Mouse (Mus musculus): Measurements from ENCODE around the gene Il1rapl2. TPM values are rescaled to one million over a fixed set of nuclear protein-coding genes. Genes with fewer than 3 reads are reported as not detected.

The Il1rapl2 gene
- 5.9 and 6.0 TPM in 2 replicates for polyA plus RNA-seq (2015; fragmentation: Nextera tagmentation; extraction: Ambion mirVana)

GRCm38 (mm10) chrX:137570321-137571195, at the start of gene Il1rapl2:
Gene Il1rapl2, plus strand, starts transcription at chrX:137570608.
- H3K4me1 ChIP-seq (ENCODE audit: control insufficient read depth, insufficient read depth, low read depth, low read length) = 0 out of 2 replicates have a peak, but pooled peaks cover 2% of the 10 kb centered on the region
- peak within 1 kb of the TSS; percentile 50 for H3K4me3 ChIP-seq (ENCODE audit: low read length)
- H3K36me3 ChIP-seq (ENCODE audit: control insufficient read depth, insufficient read depth, low read length) = no peaks in the 10 kb centered on the region
- 28% methylated on average over 30 of the region's 47 CpGs for WGBS
- no peak within 1 kb of the TSS for H3K27ac ChIP-seq (ENCODE audit: low read depth, low read length)
- peak; percentile 89 for ATAC-seq
- H3K27me3 ChIP-seq (replicated peaks; ENCODE audit: control insufficient read depth, insufficient read depth, low read length) = peaks cover 9% of the 10 kb centered on the region
- H3K9me3 ChIP-seq (ENCODE audit: control insufficient read depth, low read length) = no peaks in the 10 kb centered on the region
- H3K4me2 ChIP-seq (ENCODE audit: low read length) = peak within 1 kb of the TSS; percentile 80
- peak within 1 kb of the TSS; percentile 56 for H3K9ac ChIP-seq (ENCODE audit: low read depth, low read length)

- Histone ChIP-seq H3K27me3 (replicated peaks; ENCODE audit: control insufficient read depth, insufficient read depth, low read length) (no peaks in the 10 kb centered on the region), H3K4me3 (ENCODE audit: low read length) (no peak overlapping the region), H3K36me3 (ENCODE audit: control insufficient read depth, insufficient read depth, low read length) (no peaks in the 10 kb centered on the region), H3K4me2 (ENCODE audit: low read length) (no peak overlapping the region), H3K27ac (ENCODE audit: low read depth, low read length) (no peak overlapping the region), H3K9ac (ENCODE audit: low read depth, low read length) (no peak overlapping the region), H3K9me3 (ENCODE audit: control insufficient read depth, low read length) (no peaks in the 10 kb centered on the region), H3K4me1 (ENCODE audit: control insufficient read depth, insufficient read depth, low read depth, low read length) (no peaks in the 10 kb centered on the region)
- 76% methylated on average over 2 of the region's 2 CpGs for WGBS
- no peak for ATAC-seq
These were observed 22.1 kb upstream of the Il1rapl2 start for GRCm38 (mm10) chrX:137548348-137548747.

GRCm38 (mm10) chrX:137569472-137570188, 778 bp upstream of the Il1rapl2 start:
- H3K4me3 ChIP-seq (ENCODE audit: low read length) = peak overlapping the region; percentile 50
- no peak overlapping the region for H3K9ac ChIP-seq (ENCODE audit: low read depth, low read length)
- no peak overlapping the region for H3K27ac ChIP-seq (ENCODE audit: low read depth, low read length)
- ATAC-seq = peak; percentile 34; the same call in 1 of the 2 replicates
- H3K9me3 ChIP-seq (ENCODE audit: control insufficient read depth, low read length) = no peaks in the 10 kb centered on the region
- 21% methylated on average over 21 of the region's 21 CpGs for WGBS
- no peaks in the 10 kb centered on the region for H3K36me3 ChIP-seq (ENCODE audit: control insufficient read depth, insufficient read depth, low read length)
- H3K4me1 ChIP-seq (ENCODE audit: control insufficient read depth, insufficient read depth, low read depth, low read length) = 0 out of 2 replicates have a peak, but pooled peaks cover 2% of the 10 kb centered on the region
- H3K27me3 ChIP-seq (replicated peaks; ENCODE audit: control insufficient read depth, insufficient read depth, low read length) = peaks cover 9% of the 10 kb centered on the region
- peak overlapping the region; percentile 80 for H3K4me2 ChIP-seq (ENCODE audit: low read length)

- ATAC-seq = no peak
- no peak overlapping the region for H3K4me3 ChIP-seq (ENCODE audit: low read length)
- H3K27ac ChIP-seq (ENCODE audit: low read depth, low read length) = no peak overlapping the region
These were observed 12.2 kb downstream of the Il1rapl2 start for GRCm38 (mm10) chrX:137582656-137583055.

GRCm38 (mm10) chrX:137620697-137621096, 50.3 kb downstream of the Il1rapl2 start:
- Histone ChIP-seq H3K27ac (ENCODE audit: low read depth, low read length) (no peak overlapping the region), H3K36me3 (ENCODE audit: control insufficient read depth, insufficient read depth, low read length) (no peaks in the 10 kb centered on the region), H3K27me3 (replicated peaks; ENCODE audit: control insufficient read depth, insufficient read depth, low read length) (no peaks in the 10 kb centered on the region), H3K4me1 (ENCODE audit: control insufficient read depth, insufficient read depth, low read depth, low read length) (no peaks in the 10 kb centered on the region), H3K9ac (ENCODE audit: low read depth, low read length) (no peak overlapping the region), H3K4me2 (ENCODE audit: low read length) (no peak overlapping the region), H3K4me3 (ENCODE audit: low read length) (no peak overlapping the region), H3K9me3 (ENCODE audit: control insufficient read depth, low read length) (no peaks in the 10 kb centered on the region)
- ATAC-seq = no peak

More at GRCm38 (mm10) chrX:137582656-137583055, 12.2 kb downstream of the Il1rapl2 start:
- no peaks in the 10 kb centered on the region for H3K4me1 ChIP-seq (ENCODE audit: control insufficient read depth, insufficient read depth, low read depth, low read length)
- no peaks in the 10 kb centered on the region for H3K27me3 ChIP-seq (replicated peaks; ENCODE audit: control insufficient read depth, insufficient read depth, low read length)
- no peak overlapping the region for H3K9ac ChIP-seq (ENCODE audit: low read depth, low read length)
- H3K36me3 ChIP-seq (ENCODE audit: control insufficient read depth, insufficient read depth, low read length) = no peaks in the 10 kb centered on the region
- no peak overlapping the region for H3K4me2 ChIP-seq (ENCODE audit: low read length)
- WGBS = 44% methylated on average over 1 of the region's 1 CpGs
- H3K9me3 ChIP-seq (ENCODE audit: control insufficient read depth, low read length) = no peaks in the 10 kb centered on the region

GRCm38 (mm10) chrX:137667011-137667410, 96.6 kb downstream of the Il1rapl2 start:
- no peak for ATAC-seq
- Histone ChIP-seq H3K27me3 (replicated peaks; ENCODE audit: control insufficient read depth, insufficient read depth, low read length) (no peaks in the 10 kb centered on the region), H3K4me1 (ENCODE audit: control insufficient read depth, insufficient read depth, low read depth, low read length) (no peaks in the 10 kb centered on the region), H3K4me3 (ENCODE audit: low read length) (no peak overlapping the region), H3K9me3 (ENCODE audit: control insufficient read depth, low read length) (no peaks in the 10 kb centered on the region), H3K27ac (ENCODE audit: low read depth, low read length) (no peak overlapping the region), H3K4me2 (ENCODE audit: low read length) (no peak overlapping the region), H3K36me3 (ENCODE audit: control insufficient read depth, insufficient read depth, low read length) (no peaks in the 10 kb centered on the region), H3K9ac (ENCODE audit: low read depth, low read length) (no peak overlapping the region)
- whole genome bisulfite sequencing = 21% methylated on average over 2 of the region's 2 CpGs

- no peaks in the 10 kb centered on the region for H3K27me3 ChIP-seq (replicated peaks; ENCODE audit: control insufficient read depth, insufficient read depth, low read length)
- no peaks in the 10 kb centered on the region for H3K4me1 ChIP-seq (ENCODE audit: control insufficient read depth, insufficient read depth, low read depth, low read length)
- no peaks in the 10 kb centered on the region for H3K9me3 ChIP-seq (ENCODE audit: control insufficient read depth, low read length)
- H3K9ac ChIP-seq (ENCODE audit: low read depth, low read length) = no peak overlapping the region
- no peak overlapping the region for H3K4me2 ChIP-seq (ENCODE audit: low read length)
- no peak for ATAC-seq
- 74% methylated on average over 1 of the region's 1 CpGs for WGBS
- no peak overlapping the region for H3K27ac ChIP-seq (ENCODE audit: low read depth, low read length)
- H3K36me3 ChIP-seq (ENCODE audit: control insufficient read depth, insufficient read depth, low read length) = no peaks in the 10 kb centered on the region
- no peak overlapping the region for H3K4me3 ChIP-seq (ENCODE audit: low read length)
These were observed 117.6 kb downstream of the Il1rapl2 start for GRCm38 (mm10) chrX:137687974-137688373.

GRCm38 (mm10) chrX:137700006-137700405, 129.6 kb downstream of the Il1rapl2 start:
- H3K27me3 ChIP-seq (replicated peaks; ENCODE audit: control insufficient read depth, insufficient read depth, low read length) = no peaks in the 10 kb centered on the region
- H3K4me1 ChIP-seq (ENCODE audit: control insufficient read depth, insufficient read depth, low read depth, low read length) = no peaks in the 10 kb centered on the region
- ATAC-seq = no peak
- no peak overlapping the region for H3K27ac ChIP-seq (ENCODE audit: low read depth, low read length)
- no peak overlapping the region for H3K4me2 ChIP-seq (ENCODE audit: low read length)
- WGBS = 78% methylated on average over 2 of the region's 2 CpGs
- H3K9me3 ChIP-seq (ENCODE audit: control insufficient read depth, low read length) = no peaks in the 10 kb centered on the region
- no peak overlapping the region for H3K9ac ChIP-seq (ENCODE audit: low read depth, low read length)
- no peaks in the 10 kb centered on the region for H3K36me3 ChIP-seq (ENCODE audit: control insufficient read depth, insufficient read depth, low read length)
- no peak overlapping the region for H3K4me3 ChIP-seq (ENCODE audit: low read length)

- Histone ChIP-seq H3K4me2 (ENCODE audit: low read length) (no peak overlapping the region), H3K27me3 (replicated peaks; ENCODE audit: control insufficient read depth, insufficient read depth, low read length) (no peaks in the 10 kb centered on the region), H3K27ac (ENCODE audit: low read depth, low read length) (no peak overlapping the region), H3K4me1 (ENCODE audit: control insufficient read depth, insufficient read depth, low read depth, low read length) (no peaks in the 10 kb centered on the region), H3K9me3 (ENCODE audit: control insufficient read depth, low read length) (no peaks in the 10 kb centered on the region), H3K4me3 (ENCODE audit: low read length) (no peak overlapping the region), H3K9ac (ENCODE audit: low read depth, low read length) (no peak overlapping the region), H3K36me3 (ENCODE audit: control insufficient read depth, insufficient read depth, low read length) (no peaks in the 10 kb centered on the region)
- 46% methylated on average over 3 of the region's 3 CpGs for WGBS
- no peak for ATAC-seq
These were observed 185.1 kb downstream of the Il1rapl2 start for GRCm38 (mm10) chrX:137755537-137755936.

All from hindbrain, embryonic 16.5 days (tissue).